ENCODE assay signal across 28 mouse cellular contexts in the genomic region with DNA sequence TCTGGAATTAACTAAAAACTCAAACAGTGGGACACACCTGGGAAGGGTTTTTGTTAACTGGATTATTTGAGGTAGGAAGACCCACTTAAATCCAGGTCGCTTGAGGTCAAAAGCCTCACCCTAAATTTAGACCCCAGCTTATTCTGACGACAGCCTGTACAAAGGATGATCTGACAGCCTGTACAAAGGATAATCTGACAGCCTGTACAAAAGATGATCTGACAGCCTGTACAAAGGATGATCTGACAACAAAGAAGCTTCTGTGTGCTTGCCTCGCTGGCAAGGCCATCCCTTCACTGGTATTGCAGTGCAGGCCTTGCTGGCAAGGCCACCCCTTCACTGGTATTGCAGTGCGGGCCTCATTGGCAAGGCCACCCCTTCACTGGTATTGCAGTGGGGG. TPM values are rescaled to one million over a fixed set of nuclear protein-coding genes. Genes with fewer than 3 reads are reported as not detected.
DNase-seq lines count a peak whose midpoint lies in the region; ATAC-seq lines count a peak whose summit lies in the region.
"Had no signal": no experiment of that assay in that cellular context is flagged by ENCODE, and none has a peak within 500 bp of the region (broad histone marks: within the 10 kb centered on the region; RNA-seq: fewer than 3 reads in every experiment).

No protein-coding gene starts in this region.

- ATAC-seq in forebrain, embryonic 12.5 days (ENCODE audit: low FRiP score), result no peak
- ATAC-seq in limb, embryonic 11.5 days (ENCODE audit: insufficient number of reproducible peaks, low FRiP score, low TSS enrichment, low read depth), result no peak
- ATAC-seq: activated CD4-positive, CD25-positive, alpha-beta regulatory T cell, adult 4 months; CD4-positive, CD25-positive, alpha-beta regulatory T cell, adult 4 months; forebrain, embryonic 13.5 days; forebrain, embryonic 15.5 days; forebrain, postnatal 0 days; Patski had no signal

- H3K4me1 ChIP-seq in forebrain, embryonic 10.5 days, result 0 out of 2 replicates have a peak, but pooled peaks cover 3% of the 10 kb centered on the region
- H3K4me1 ChIP-seq in forebrain, embryonic 12.5 days, result no peaks in the 10 kb centered on the region
- no peaks in the 10 kb centered on the region for H3K4me1 ChIP-seq in limb, embryonic 11.5 days (ENCODE audit: control insufficient read depth, insufficient read depth, low read length)
- no peaks in the 10 kb centered on the region for H3K4me1 ChIP-seq in limb, embryonic 10.5 days
- H3K4me1 ChIP-seq: embryonic facial prominence, embryonic 10.5 days; embryonic facial prominence, embryonic 12.5 days; forebrain, embryonic 13.5 days; forebrain, embryonic 15.5 days had no signal

- no peak overlapping the region for H3K9ac ChIP-seq in forebrain, embryonic 12.5 days
- H3K9ac ChIP-seq in limb, embryonic 11.5 days (ENCODE audit: low read length), result no peak overlapping the region
- H3K9ac ChIP-seq: embryonic facial prominence, embryonic 12.5 days; forebrain, embryonic 13.5 days; forebrain, embryonic 15.5 days; forebrain, postnatal 0 days had no signal

- no peak overlapping the region for H3K4me3 ChIP-seq in forebrain, embryonic 10.5 days
- no peak overlapping the region for H3K4me3 ChIP-seq in forebrain, embryonic 12.5 days (replicated peaks)
- H3K4me3 ChIP-seq in limb, embryonic 11.5 days (ENCODE audit: low read depth, low read length), result no peak overlapping the region
- no peak overlapping the region for H3K4me3 ChIP-seq in limb, embryonic 10.5 days
- H3K4me3 ChIP-seq: embryonic facial prominence, embryonic 10.5 days; embryonic facial prominence, embryonic 12.5 days; forebrain, embryonic 13.5 days; forebrain, embryonic 15.5 days had no signal

- H3K27ac ChIP-seq in forebrain, embryonic 10.5 days, result 0 out of 2 replicates have a peak overlapping the region, but pooled peaks have one; percentile 9
- H3K27ac ChIP-seq in forebrain, embryonic 12.5 days, result no peak overlapping the region
- H3K27ac ChIP-seq in limb, embryonic 11.5 days (replicated peaks; ENCODE audit: low read depth, low read length), result no peak overlapping the region
- no peak overlapping the region for H3K27ac ChIP-seq in limb, embryonic 10.5 days
- H3K27ac ChIP-seq: embryonic facial prominence, embryonic 10.5 days; embryonic facial prominence, embryonic 12.5 days; forebrain, embryonic 13.5 days; forebrain, embryonic 15.5 days had no signal

- 75% methylated on average over 4 of the region's 4 CpGs for WGBS in forebrain, embryonic 10.5 days
- 58% methylated on average over 4 of the region's 4 CpGs for WGBS in forebrain, embryonic 12.5 days
- 92% methylated on average over 4 of the region's 4 CpGs for WGBS in limb, embryonic 11.5 days
- 90% methylated on average over 4 of the region's 4 CpGs for WGBS in limb, embryonic 10.5 days

- no peak for DNase-seq in forebrain, embryonic 10.5 days (ENCODE audit: extremely low spot score, low spot score)
- peak; percentile 5 for DNase-seq in limb, embryonic 11.5 days (ENCODE audit: low spot score)
- DNase-seq in limb, embryonic 10.5 days (ENCODE audit: low spot score), result no peak
- DNase-seq in retina, embryonic 14.5 days (ENCODE audit: low spot score), result peak; percentile 9
- DNase-seq in retina, postnatal 7 days (ENCODE audit: low read depth, low spot score), result peak; percentile 56
- no peak for DNase-seq in kidney, postnatal 36 days
- DNase-seq in cerebellum, postnatal 4 days (ENCODE audit: low spot score in 2 of 2), result no peak
- DNase-seq: adrenal gland, adult 8-10 months; adrenal gland, postnatal 14 days; adrenal gland, postnatal 36 days; B cell, adult 2 months; cerebellum, adult 11 months; cerebellum, adult 18-20 months; cerebellum, adult 8-10 months; cerebellum, adult 9-11 months; cerebellum, postnatal 14 days; cerebellum, postnatal 36 days; forebrain, postnatal 0 days had no signal

- H3K4me2 ChIP-seq in forebrain, embryonic 12.5 days, result no peak overlapping the region
- H3K4me2 ChIP-seq in limb, embryonic 11.5 days (ENCODE audit: low read depth, severe bottlenecking), result no peak overlapping the region
- H3K4me2 ChIP-seq: embryonic facial prominence, embryonic 12.5 days; forebrain, embryonic 13.5 days; forebrain, embryonic 15.5 days had no signal

- no peaks in the 10 kb centered on the region for H3K27me3 ChIP-seq in forebrain, embryonic 10.5 days (ENCODE audit: poor library complexity, severe bottlenecking)
- no peaks in the 10 kb centered on the region for H3K27me3 ChIP-seq in forebrain, embryonic 12.5 days
- no peaks in the 10 kb centered on the region for H3K27me3 ChIP-seq in limb, embryonic 11.5 days (ENCODE audit: control insufficient read depth, insufficient read depth, low read length)
- no peaks in the 10 kb centered on the region for H3K27me3 ChIP-seq in limb, embryonic 10.5 days (ENCODE audit: low read depth, poor library complexity, severe bottlenecking)
- H3K27me3 ChIP-seq: CH12.LX; embryonic facial prominence, embryonic 12.5 days; forebrain, embryonic 13.5 days; forebrain, embryonic 15.5 days; Patski had no signal

- H3K9me3 ChIP-seq in forebrain, embryonic 10.5 days, result no peaks in the 10 kb centered on the region
- no peaks in the 10 kb centered on the region for H3K9me3 ChIP-seq in forebrain, embryonic 12.5 days
- no peaks in the 10 kb centered on the region for H3K9me3 ChIP-seq in limb, embryonic 11.5 days (ENCODE audit: control insufficient read depth, low read length)
- H3K9me3 ChIP-seq in limb, embryonic 10.5 days (replicated peaks), result no peaks in the 10 kb centered on the region
- H3K9me3 ChIP-seq: embryonic facial prominence, embryonic 10.5 days; embryonic facial prominence, embryonic 12.5 days; forebrain, embryonic 13.5 days; forebrain, embryonic 15.5 days; G1E had no signal

- peaks cover 40% of the 10 kb centered on the region for H3K36me3 ChIP-seq in forebrain, embryonic 10.5 days (replicated peaks)
- peaks cover 26% of the 10 kb centered on the region for H3K36me3 ChIP-seq in forebrain, embryonic 12.5 days (replicated peaks)
- no peaks in the 10 kb centered on the region for H3K36me3 ChIP-seq in limb, embryonic 11.5 days (ENCODE audit: control insufficient read depth, insufficient read depth, low read length)
- H3K36me3 ChIP-seq in limb, embryonic 10.5 days, result peaks cover 13% of the 10 kb centered on the region

RNA-seq across cellular contexts. Expression of a gene that starts 34.3 kb away (rescaled TPM):
- 11.7 and 12.0 TPM in 2 replicates for polyA plus RNA-seq in forebrain, embryonic 10.5 days (2016; fragmentation: Nextera tagmentation; extraction: Ambion mirVana)
- 12.0 and 14.4 TPM in 2 replicates for polyA plus RNA-seq in forebrain, embryonic 12.5 days (2016; fragmentation: Nextera tagmentation; extraction: Ambion mirVana)
- polyA plus RNA-seq in limb, embryonic 11.5 days (2014; fragmentation: Nextera tagmentation; extraction: Ambion mirVana), result 7.8 and 8.3 TPM in 2 replicates
- 6.0 and 7.9 TPM in 2 replicates for polyA plus RNA-seq in limb, embryonic 10.5 days (2016; fragmentation: Nextera tagmentation; extraction: Ambion mirVana)

RNA-seq across cellular contexts. Expression of a gene that starts 44.0 kb away (rescaled TPM):
- 6.4 and 9.0 TPM in 2 replicates for polyA plus RNA-seq in forebrain, embryonic 10.5 days (2016; fragmentation: Nextera tagmentation; extraction: Ambion mirVana)
- 1.7 and 4.2 TPM in 2 replicates for polyA plus RNA-seq in forebrain, embryonic 12.5 days (2016; fragmentation: Nextera tagmentation; extraction: Ambion mirVana)
- polyA plus RNA-seq in limb, embryonic 11.5 days (2014; fragmentation: Nextera tagmentation; extraction: Ambion mirVana), result 0.05 and 0.27 TPM in 2 replicates
- polyA plus RNA-seq in limb, embryonic 10.5 days (2016; fragmentation: Nextera tagmentation; extraction: Ambion mirVana), result 0.13 TPM in 1 of 2 replicates, not detected in the other
- polyA plus RNA-seq: G1E had no signal

RNA-seq across cellular contexts. Expression of a gene that starts 56.8 kb away (rescaled TPM):
- polyA plus RNA-seq in forebrain, embryonic 10.5 days (2016; fragmentation: Nextera tagmentation; extraction: Ambion mirVana), result 19.7 and 21.4 TPM in 2 replicates
- 21.9 and 23.6 TPM in 2 replicates for polyA plus RNA-seq in forebrain, embryonic 12.5 days (2016; fragmentation: Nextera tagmentation; extraction: Ambion mirVana)
- polyA plus RNA-seq in limb, embryonic 11.5 days (2014; fragmentation: Nextera tagmentation; extraction: Ambion mirVana), result 20.4 and 21.4 TPM in 2 replicates
- 14.1 and 18.9 TPM in 2 replicates for polyA plus RNA-seq in limb, embryonic 10.5 days (2016; fragmentation: Nextera tagmentation; extraction: Ambion mirVana)

Comparison
In these comparisons a context has a peak if more than half of its experiments do, and no peak if none do; other contexts are left out.
1. DNase-seq: peak in limb, embryonic 11.5 days (single experiment), retina, embryonic 14.5 days (single experiment) and retina, postnatal 7 days (single experiment); none in forebrain, embryonic 10.5 days (single experiment), limb, embryonic 10.5 days (single experiment), kidney, postnatal 36 days (0 of 2) and cerebellum, postnatal 4 days (0 of 2).